Mouse (Mus musculus) retina, postnatal 7 days (tissue): ENCODE data around the gene Gm9964.

Experiments used
- DNase-seq: peaks from one replicate; pipeline ENCODE4 v3.0.0-alpha.2; 2012; ENCODE audit warnings: low read depth, low spot score

The Gm9964 gene

GRCm38 (mm10) chr11:79253542-79254390 lies 42.9 kb downstream of the Gm9964 start:
- no peak for DNase-seq

- DNase-seq, result no peak
Observed at GRCm38 (mm10) chr11:79252881-79253541, 43.7 kb downstream of the Gm9964 start.
